15 mouse cellular contexts compared by ENCODE assay signal in the genomic region with DNA sequence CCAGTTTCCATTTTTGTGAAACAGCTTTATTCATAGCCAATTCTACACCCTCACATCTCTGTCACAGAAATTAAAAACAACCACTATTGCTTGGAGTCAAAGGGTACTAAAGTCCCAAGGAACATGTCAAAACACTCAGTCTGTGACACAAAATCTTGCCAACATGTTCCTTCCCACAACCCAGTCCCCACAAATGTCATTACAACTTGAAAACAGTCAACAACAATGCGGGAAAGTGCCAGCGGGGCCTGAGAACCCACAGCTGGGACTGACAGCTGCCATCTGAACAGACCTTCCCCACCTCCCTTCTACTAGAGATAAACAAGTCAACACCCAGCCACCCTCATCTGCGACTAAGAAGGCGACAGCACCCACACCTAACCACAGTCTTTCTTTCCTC. TPM values are rescaled to one million over a fixed set of nuclear protein-coding genes. Genes with fewer than 3 reads are reported as not detected.
A peak's percentile ranks its signal among the peaks of the same experiment; 100 is the strongest.
DNase-seq lines count a peak whose midpoint lies in the region; ATAC-seq and TF ChIP-seq lines count a peak whose summit lies in the region.
"Had no signal": no experiment of that assay in that cellular context is flagged by ENCODE, and none has a peak within 500 bp of the region (broad histone marks: within the 10 kb centered on the region; RNA-seq: fewer than 3 reads in every experiment).

No protein-coding gene starts in this region.

- 0 out of 2 replicates have a peak overlapping the region, but pooled peaks have one; percentile 56 for H3K27ac ChIP-seq in gastrocnemius, adult 2 months
- peak overlapping the region; percentile 75 for H3K27ac ChIP-seq in kidney, adult 2 months (ENCODE audit: insufficient read depth, low read depth, low read length)
- no peak overlapping the region for H3K27ac ChIP-seq in kidney, embryonic 15.5 days
- H3K27ac ChIP-seq: forebrain, embryonic 10.5 days; left cerebral cortex, adult 2 months; liver, embryonic 13.5 days; midbrain, embryonic 13.5 days; neural tube, embryonic 12.5 days had no signal

- H3K9ac ChIP-seq in kidney, embryonic 15.5 days, result no peak overlapping the region
- H3K9ac ChIP-seq: liver, embryonic 13.5 days; midbrain, embryonic 13.5 days; neural tube, embryonic 12.5 days had no signal

- no peak for TF ChIP-seq POLR2A in kidney, adult 2 months (IDR thresholded peaks at IDR 0.05; ENCODE audit: low read depth, low read length)

- peaks cover 5% of the 10 kb centered on the region for H3K4me1 ChIP-seq in kidney, adult 2 months (ENCODE audit: control insufficient read depth, insufficient read depth, low read length)
- H3K4me1 ChIP-seq in kidney, embryonic 15.5 days, result no peaks in the 10 kb centered on the region
- H3K4me1 ChIP-seq: forebrain, embryonic 10.5 days; liver, embryonic 13.5 days; midbrain, embryonic 13.5 days; neural tube, embryonic 12.5 days had no signal

- TF ChIP-seq CTCF in gastrocnemius, adult 2 months (IDR thresholded peaks at IDR 0.05), result no peak
- no peak for TF ChIP-seq CTCF in kidney, adult 2 months (conservative IDR thresholded peaks at IDR 0.05; ENCODE audit: insufficient read depth, insufficient read length, low read depth, low read length)

- WGBS in kidney, adult 2 months, result 88% methylated on average over 4 of the region's 4 CpGs
- WGBS in kidney, embryonic 15.5 days, result 93% methylated on average over 4 of the region's 4 CpGs

- H3K27me3 ChIP-seq in kidney, adult 2 months (replicated peaks; ENCODE audit: control insufficient read depth, insufficient read depth, low read length), result no peaks in the 10 kb centered on the region
- H3K27me3 ChIP-seq in kidney, embryonic 15.5 days, result no peaks in the 10 kb centered on the region
- H3K27me3 ChIP-seq: liver, embryonic 13.5 days; midbrain, embryonic 13.5 days; neural tube, embryonic 12.5 days had no signal

- ATAC-seq in kidney, embryonic 15.5 days (replicated peaks; ENCODE audit: low FRiP score), result no peak
- ATAC-seq: midbrain, embryonic 13.5 days had no signal

- H3K4me3 ChIP-seq in gastrocnemius, adult 2 months, result no peak overlapping the region
- H3K4me3 ChIP-seq in kidney, adult 2 months (ENCODE audit: insufficient read depth, low read depth, low read length), result no peak overlapping the region
- no peak overlapping the region for H3K4me3 ChIP-seq in kidney, embryonic 15.5 days (replicated peaks)
- H3K4me3 ChIP-seq: forebrain, embryonic 10.5 days; left cerebral cortex, adult 2 months; liver, embryonic 13.5 days; midbrain, embryonic 13.5 days; neural tube, embryonic 12.5 days had no signal

- H3K9me3 ChIP-seq in kidney, embryonic 15.5 days (replicated peaks), result no peaks in the 10 kb centered on the region
- H3K9me3 ChIP-seq: forebrain, embryonic 10.5 days; liver, embryonic 13.5 days; midbrain, embryonic 13.5 days; neural tube, embryonic 12.5 days had no signal

- H3K4me2 ChIP-seq in kidney, embryonic 15.5 days, result no peak overlapping the region
- H3K4me2 ChIP-seq: liver, embryonic 13.5 days; midbrain, embryonic 13.5 days; neural tube, embryonic 12.5 days had no signal

- intact Hi-C loops in gastrocnemius, adult 2 months (cut with DNase I), result loop anchor here (10.0 kb wide), 1 partner anchor 196 kb away; the partner anchor contains the start of gene Vldlr

- H3K36me3 ChIP-seq in kidney, adult 2 months (ENCODE audit: control insufficient read depth, insufficient read depth, low read length), result peaks cover 6% of the 10 kb centered on the region
- H3K36me3 ChIP-seq in kidney, embryonic 15.5 days, result peaks cover 65% of the 10 kb centered on the region

- DNase-seq in gastrocnemius, adult 2 months, result no peak
- no peak for DNase-seq in gastrocnemius, postnatal 10 days
- DNase-seq in kidney, adult 2 months, result no peak
- DNase-seq in testis, postnatal 10 days (ENCODE audit: low spot score), result peak; percentile 26
- no peak for DNase-seq in testis, postnatal 14 days (ENCODE audit: low spot score)
- DNase-seq in lung, postnatal 4 days, result peak; percentile 23 to 79
- no peak for DNase-seq in right cerebral cortex, postnatal 25 days
- DNase-seq: adrenal gland, postnatal 10 days; cerebellum, adult 2 months; liver, embryonic 13.5 days had no signal

RNA-seq across cellular contexts. Expression of gene Pum3, which starts 18.9 kb away (rescaled TPM):
- 10 to 100 TPM; 18.4 to 29.5 TPM for total RNA-seq in gastrocnemius, adult 2 months (2021)
- total RNA-seq in gastrocnemius, postnatal 10 days (2021), result 10 to 100 TPM; 33.8 to 40.2 TPM
- polyA plus RNA-seq in kidney, adult 2 months (2012; rRNA removed), result 13.1 and 15.2 TPM in 2 replicates
- 89.0 and 97.7 TPM in 2 replicates for polyA plus RNA-seq in kidney, embryonic 15.5 days (2015; fragmentation: Nextera tagmentation; extraction: Ambion mirVana)

Comparison
In these comparisons a context has a peak if more than half of its experiments do, and no peak if none do; other contexts are left out.
1. DNase-seq: peak in testis, postnatal 10 days (single experiment) and lung, postnatal 4 days (2 of 2); none in gastrocnemius, adult 2 months (single experiment), gastrocnemius, postnatal 10 days (single experiment), kidney, adult 2 months (single experiment), testis, postnatal 14 days (single experiment) and right cerebral cortex, postnatal 25 days (single experiment).